Mouse (Mus musculus): ENCODE measurements around the gene Fam83b. TPM values are rescaled to one million over a fixed set of nuclear protein-coding genes. Genes with fewer than 3 reads are reported as not detected.

Gene Fam83b
- total and polyA plus RNA-seq, 3 experiments, result 0.11 TPM; not detected in 2

- TF ChIP-seq GATA1 (IDR thresholded peaks at IDR 0.05; ENCODE audit: borderline replicate concordance, low read length) (no peak), POLR2AphosphoS5 (IDR thresholded peaks at IDR 0.05; ENCODE audit: insufficient replicate concordance, low read depth, low read length) (no peak), GATA2 (IDR thresholded peaks at IDR 0.05; ENCODE audit: borderline replicate concordance, low read depth, low read length) (no peak), TAL1 (conservative IDR thresholded peaks at IDR 0.05; ENCODE audit: low read depth, low read length) (no peak), CTCF (IDR thresholded peaks at IDR 0.05; ENCODE audit: low read depth, low read length) (no peak)
- ATAC-seq (ENCODE audit: extremely low read depth, insufficient number of reproducible peaks, low FRiP score, poor library complexity, severe bottlenecking), result no peak
- Histone ChIP-seq H3K36me3 (replicated peaks) (no peaks in the 10 kb centered on the region), H3K27me3 (ENCODE audit: insufficient read depth, low read length) (no peaks in the 10 kb centered on the region), H3K4me1 (ENCODE audit: insufficient read depth, low read depth, low read length) (no peaks in the 10 kb centered on the region), H3K9me3 (replicated peaks) (no peaks in the 10 kb centered on the region), H3K4me3 (ENCODE audit: low read depth, low read length) (no peak overlapping the region)
- DNase-seq (ENCODE audit: low spot score), result no peak
These were observed 13.2 kb downstream of the Fam83b start for GRCm38 (mm10) chr9:76553758-76554157.

GRCm38 (mm10) chr9:76553115-76553514, 13.8 kb downstream of the Fam83b start:
- Histone ChIP-seq H3K27me3 (ENCODE audit: insufficient read depth, low read length) (no peaks in the 10 kb centered on the region), H3K36me3 (replicated peaks) (no peaks in the 10 kb centered on the region), H3K4me1 (ENCODE audit: insufficient read depth, low read depth, low read length) (no peaks in the 10 kb centered on the region), H3K9me3 (replicated peaks) (no peaks in the 10 kb centered on the region), H3K4me3 (ENCODE audit: low read depth, low read length) (no peak overlapping the region)
- no peak for TF ChIP-seq POLR2AphosphoS5 (IDR thresholded peaks at IDR 0.05; ENCODE audit: insufficient replicate concordance, low read depth, low read length)
- DNase-seq (ENCODE audit: low spot score) (no peak), ATAC-seq (ENCODE audit: extremely low read depth, insufficient number of reproducible peaks, low FRiP score, poor library complexity, severe bottlenecking) (no peak)

DNA sequence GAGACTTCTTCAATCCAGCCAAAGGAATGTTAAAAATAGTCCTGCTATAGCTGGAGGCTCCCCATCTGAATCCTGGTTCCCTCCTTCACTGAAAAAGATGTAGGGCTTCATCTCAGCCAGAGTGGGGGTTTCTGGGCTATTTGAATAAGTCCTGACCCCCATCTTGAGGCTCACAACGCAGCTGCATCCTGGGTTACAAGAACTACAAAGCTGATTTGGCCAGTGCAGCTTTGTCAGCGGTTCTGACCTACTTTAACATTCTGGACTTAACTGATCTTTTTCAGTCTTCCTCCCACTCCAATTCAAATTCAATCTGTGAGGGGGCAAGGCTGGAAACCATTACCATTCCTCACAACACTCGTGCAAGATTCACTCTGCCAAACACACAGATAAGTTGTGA, 20.2 kb downstream of the Fam83b start:
- Histone ChIP-seq H3K4me1 (ENCODE audit: insufficient read depth, low read depth, low read length) (no peaks in the 10 kb centered on the region), H3K4me3 (ENCODE audit: low read depth, low read length) (no peak overlapping the region), H3K9me3 (replicated peaks) (no peaks in the 10 kb centered on the region), H3K27me3 (ENCODE audit: insufficient read depth, low read length) (no peaks in the 10 kb centered on the region), H3K36me3 (replicated peaks) (no peaks in the 10 kb centered on the region)
- ATAC-seq (ENCODE audit: extremely low read depth, insufficient number of reproducible peaks, low FRiP score, poor library complexity, severe bottlenecking) (no peak), DNase-seq (ENCODE audit: low spot score) (no peak)
- TF ChIP-seq POLR2AphosphoS5 (IDR thresholded peaks at IDR 0.05; ENCODE audit: insufficient replicate concordance, low read depth, low read length), result no peak
- TF ChIP-seq GATA1 (IDR thresholded peaks at IDR 0.05; ENCODE audit: borderline replicate concordance, low read length), result no peak

DNA sequence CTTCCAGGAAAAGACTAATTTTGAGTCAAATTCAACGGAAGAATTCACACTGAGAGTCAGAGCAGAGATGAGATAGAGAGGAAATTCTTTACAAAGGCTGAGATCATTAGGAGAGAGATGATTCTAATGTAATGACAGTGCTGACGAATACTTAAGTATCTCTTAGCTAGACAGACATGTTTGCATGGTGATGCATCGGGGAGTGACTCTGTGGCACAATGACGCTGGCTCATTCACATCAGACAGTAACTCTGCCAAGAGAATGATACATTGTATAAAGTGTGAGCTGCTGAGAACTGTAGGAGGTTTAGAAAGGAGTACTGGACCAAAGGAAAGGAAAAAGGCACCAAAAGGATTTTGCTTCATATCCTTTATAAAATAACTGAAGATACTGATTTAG, 26.2 kb downstream of the Fam83b start:
- no peak for DNase-seq (ENCODE audit: low spot score)
- TF ChIP-seq GATA2 (IDR thresholded peaks at IDR 0.05; ENCODE audit: borderline replicate concordance, low read depth, low read length) (no peak), CTCF (IDR thresholded peaks at IDR 0.05; ENCODE audit: low read depth, low read length) (no peak), TAL1 (conservative IDR thresholded peaks at IDR 0.05; ENCODE audit: low read depth, low read length) (no peak), GATA1 (IDR thresholded peaks at IDR 0.05; ENCODE audit: borderline replicate concordance, low read length) (no peak), POLR2AphosphoS5 (IDR thresholded peaks at IDR 0.05; ENCODE audit: insufficient replicate concordance, low read depth, low read length) (no peak)
- no peaks in the 10 kb centered on the region for H3K36me3 ChIP-seq (replicated peaks)
- no peaks in the 10 kb centered on the region for H3K27me3 ChIP-seq (ENCODE audit: insufficient read depth, low read length)
- ATAC-seq (ENCODE audit: extremely low read depth, insufficient number of reproducible peaks, low FRiP score, poor library complexity, severe bottlenecking), result no peak
- H3K4me3 ChIP-seq (ENCODE audit: low read depth, low read length), result no peak overlapping the region
- no peaks in the 10 kb centered on the region for H3K4me1 ChIP-seq (ENCODE audit: insufficient read depth, low read depth, low read length)
- H3K9me3 ChIP-seq (replicated peaks), result no peaks in the 10 kb centered on the region

DNA sequence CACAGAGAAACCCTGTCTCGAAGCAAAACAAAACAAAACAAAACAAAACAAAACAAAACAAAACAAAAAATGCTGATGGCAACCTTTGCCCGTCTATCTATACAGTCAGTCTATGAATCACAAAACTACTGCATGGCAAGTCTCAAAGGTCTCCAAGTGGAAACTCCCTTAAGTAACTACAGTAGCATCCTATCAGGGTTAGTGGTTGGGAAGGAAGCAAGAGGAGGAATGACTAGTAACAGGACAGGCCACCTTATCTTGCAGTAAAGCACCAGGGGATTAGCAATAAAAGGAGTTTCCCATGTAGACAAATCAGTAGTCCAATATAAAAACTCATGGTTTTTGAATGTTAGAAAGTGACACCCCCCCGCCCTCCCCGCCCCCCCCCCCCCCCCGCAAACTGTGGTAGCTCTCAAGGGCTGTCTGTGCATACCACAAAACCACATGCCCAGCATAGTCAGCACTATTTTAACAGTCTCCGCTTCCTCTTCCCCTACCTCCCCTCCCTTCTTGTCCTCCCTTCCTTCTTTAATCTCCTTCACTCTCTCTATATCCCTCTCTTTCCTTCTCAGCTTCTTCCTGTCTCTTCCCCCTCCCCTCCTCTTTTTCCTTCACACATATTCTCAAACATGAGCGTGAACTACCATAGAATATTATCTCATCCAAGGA, 26.8 kb downstream of the Fam83b start:
- H3K36me3 ChIP-seq (replicated peaks), result no peaks in the 10 kb centered on the region
- TF ChIP-seq POLR2AphosphoS5 (IDR thresholded peaks at IDR 0.05; ENCODE audit: insufficient replicate concordance, low read depth, low read length) (no peak), GATA1 (IDR thresholded peaks at IDR 0.05; ENCODE audit: borderline replicate concordance, low read length) (no peak), CTCF (IDR thresholded peaks at IDR 0.05; ENCODE audit: low read depth, low read length) (no peak), TAL1 (conservative IDR thresholded peaks at IDR 0.05; ENCODE audit: low read depth, low read length) (no peak), GATA2 (IDR thresholded peaks at IDR 0.05; ENCODE audit: borderline replicate concordance, low read depth, low read length) (no peak)
- ATAC-seq (ENCODE audit: extremely low read depth, insufficient number of reproducible peaks, low FRiP score, poor library complexity, severe bottlenecking) (no peak), DNase-seq (ENCODE audit: low spot score) (no peak)
- no peaks in the 10 kb centered on the region for H3K27me3 ChIP-seq (ENCODE audit: insufficient read depth, low read length)
- H3K9me3 ChIP-seq (replicated peaks), result no peaks in the 10 kb centered on the region
- no peak overlapping the region for H3K4me3 ChIP-seq (ENCODE audit: low read depth, low read length)
- no peaks in the 10 kb centered on the region for H3K4me1 ChIP-seq (ENCODE audit: insufficient read depth, low read depth, low read length)

GRCm38 (mm10) chr9:76539271-76539670, 27.6 kb downstream of the Fam83b start:
- TF ChIP-seq GATA2 (IDR thresholded peaks at IDR 0.05; ENCODE audit: borderline replicate concordance, low read depth, low read length) (no peak), POLR2AphosphoS5 (IDR thresholded peaks at IDR 0.05; ENCODE audit: insufficient replicate concordance, low read depth, low read length) (no peak), GATA1 (IDR thresholded peaks at IDR 0.05; ENCODE audit: borderline replicate concordance, low read length) (no peak), TAL1 (conservative IDR thresholded peaks at IDR 0.05; ENCODE audit: low read depth, low read length) (no peak), CTCF (IDR thresholded peaks at IDR 0.05; ENCODE audit: low read depth, low read length) (no peak)
- Histone ChIP-seq H3K27me3 (ENCODE audit: insufficient read depth, low read length) (no peaks in the 10 kb centered on the region), H3K4me3 (ENCODE audit: low read depth, low read length) (no peak overlapping the region), H3K36me3 (replicated peaks) (no peaks in the 10 kb centered on the region), H3K9me3 (replicated peaks) (no peaks in the 10 kb centered on the region), H3K4me1 (ENCODE audit: insufficient read depth, low read depth, low read length) (no peaks in the 10 kb centered on the region)
- ATAC-seq (ENCODE audit: extremely low read depth, insufficient number of reproducible peaks, low FRiP score, poor library complexity, severe bottlenecking), result no peak
- DNase-seq (ENCODE audit: low spot score), result no peak

DNA sequence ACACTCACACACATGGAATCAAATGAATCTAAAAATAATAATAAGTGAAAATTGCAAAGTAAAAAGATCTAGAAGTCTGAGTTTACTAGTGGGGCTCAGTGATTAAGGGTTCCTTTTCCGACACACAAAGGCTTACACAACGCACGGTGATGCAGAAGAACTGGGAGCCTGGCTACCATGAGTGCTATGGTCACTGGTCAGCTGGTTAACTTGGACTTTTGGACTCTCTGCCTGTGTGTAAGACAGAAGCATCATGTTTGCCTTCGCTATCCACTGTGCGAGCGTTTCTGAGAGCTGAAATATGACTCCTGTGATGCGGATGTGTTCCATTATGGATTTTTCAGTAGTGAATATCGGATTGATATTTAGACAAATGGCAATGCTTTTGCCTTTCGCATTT, 30.9 kb downstream of the Fam83b start:
- no peak for TF ChIP-seq POLR2AphosphoS5 (IDR thresholded peaks at IDR 0.05; ENCODE audit: insufficient replicate concordance, low read depth, low read length)
- no peak for TF ChIP-seq GATA2 (IDR thresholded peaks at IDR 0.05; ENCODE audit: borderline replicate concordance, low read depth, low read length)
- TF ChIP-seq GATA1 (IDR thresholded peaks at IDR 0.05; ENCODE audit: borderline replicate concordance, low read length), result no peak
- no peak for TF ChIP-seq CTCF (IDR thresholded peaks at IDR 0.05; ENCODE audit: low read depth, low read length)
- no peak for TF ChIP-seq TAL1 (conservative IDR thresholded peaks at IDR 0.05; ENCODE audit: low read depth, low read length)
- ATAC-seq (ENCODE audit: extremely low read depth, insufficient number of reproducible peaks, low FRiP score, poor library complexity, severe bottlenecking) (no peak), DNase-seq (ENCODE audit: low spot score) (no peak)
- H3K36me3 ChIP-seq (replicated peaks), result no peaks in the 10 kb centered on the region
- no peaks in the 10 kb centered on the region for H3K9me3 ChIP-seq (replicated peaks)
- H3K4me3 ChIP-seq (ENCODE audit: low read depth, low read length), result no peak overlapping the region
- no peaks in the 10 kb centered on the region for H3K4me1 ChIP-seq (ENCODE audit: insufficient read depth, low read depth, low read length)
- no peaks in the 10 kb centered on the region for H3K27me3 ChIP-seq (ENCODE audit: insufficient read depth, low read length)

All from G1E (cell line).